Mouse (Mus musculus): Measurements from ENCODE around the gene Hspa1l. TPM values are rescaled to one million over a fixed set of nuclear protein-coding genes. Genes with fewer than 3 reads are reported as not detected.

Hspa1l gene
- polyA plus RNA-seq, 1 experiment = 0.28 TPM

DNA sequence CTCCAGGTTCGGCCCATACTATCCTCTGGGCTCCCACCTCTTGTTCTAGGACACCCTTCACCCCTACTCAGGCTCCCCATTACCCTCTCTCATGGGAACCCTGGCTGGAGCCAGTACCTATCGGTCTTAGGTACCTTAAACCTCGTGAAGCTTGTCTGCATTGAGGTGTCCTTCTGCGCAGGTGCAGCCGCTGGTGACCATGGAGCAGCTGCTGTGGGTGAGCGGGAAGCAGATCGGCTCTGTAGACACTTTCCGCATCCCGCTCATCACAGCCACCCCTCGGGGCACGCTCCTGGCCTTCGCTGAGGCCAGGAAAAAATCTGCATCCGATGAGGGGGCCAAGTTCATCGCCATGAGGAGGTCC lies 40.8 kb upstream of the Hspa1l start:
- Histone ChIP-seq H3K36me3 (ENCODE audit: control insufficient read depth, insufficient read depth, low read length) (peaks cover 8% of the 10 kb centered on the region), H3K27me3 (ENCODE audit: control insufficient read depth, insufficient read depth, low read length) (no peaks in the 10 kb centered on the region), H3K27ac (ENCODE audit: control insufficient read depth, insufficient read depth, low read length) (peak overlapping the region; percentile 55), H3K4me1 (replicated peaks; ENCODE audit: control insufficient read depth, insufficient read depth, low read length) (peaks cover 10% of the 10 kb centered on the region), H3K4me3 (ENCODE audit: control insufficient read depth, insufficient read depth, low read length) (peak overlapping the region; percentile 63)
- TF ChIP-seq CTCF (IDR thresholded peaks at IDR 0.05; ENCODE audit: borderline replicate concordance, control insufficient read depth, extremely low read depth, insufficient read depth, low read length, poor library complexity) (no peak), POLR2A (IDR thresholded peaks at IDR 0.05; ENCODE audit: control insufficient read depth, extremely low read depth, insufficient read depth, low read length, poor library complexity) (no peak)
- WGBS = 10% methylated on average over 14 of the region's 14 CpGs
- peak; percentile 61 for DNase-seq

GRCm38 (mm10) chr17:34932287-34932686 lies 40.2 kb upstream of the Hspa1l start:
- Histone ChIP-seq H3K4me1 (replicated peaks; ENCODE audit: control insufficient read depth, insufficient read depth, low read length) (peaks cover 10% of the 10 kb centered on the region), H3K27ac (ENCODE audit: control insufficient read depth, insufficient read depth, low read length) (peak overlapping the region; percentile 55), H3K27me3 (ENCODE audit: control insufficient read depth, insufficient read depth, low read length) (no peaks in the 10 kb centered on the region), H3K4me3 (ENCODE audit: control insufficient read depth, insufficient read depth, low read length) (peak overlapping the region; percentile 63), H3K36me3 (ENCODE audit: control insufficient read depth, insufficient read depth, low read length) (peaks cover 8% of the 10 kb centered on the region)
- DNase-seq = no peak
- 36% methylated on average over 8 of the region's 8 CpGs for WGBS
- TF ChIP-seq POLR2A (IDR thresholded peaks at IDR 0.05; ENCODE audit: control insufficient read depth, extremely low read depth, insufficient read depth, low read length, poor library complexity) = no peak

DNA sequence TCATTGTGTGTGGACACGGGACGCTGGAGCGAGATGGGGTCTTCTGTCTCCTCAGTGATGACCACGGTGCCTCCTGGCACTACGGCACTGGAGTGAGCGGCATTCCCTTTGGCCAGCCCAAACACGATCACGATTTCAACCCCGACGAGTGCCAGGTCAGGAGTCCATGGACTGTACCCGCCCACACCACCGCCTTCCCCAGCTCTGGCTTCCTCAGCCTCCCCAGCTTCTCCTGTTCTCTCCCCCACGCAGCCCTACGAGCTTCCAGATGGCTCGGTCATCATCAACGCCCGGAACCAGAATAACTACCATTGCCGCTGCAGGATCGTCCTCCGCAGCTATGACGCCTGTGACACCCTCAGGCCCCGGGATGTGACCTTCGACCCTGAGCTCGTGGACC lies 38.5 kb upstream of the Hspa1l start:
- DNase-seq = no peak
- H3K36me3 ChIP-seq (ENCODE audit: control insufficient read depth, insufficient read depth, low read length) = peaks cover 8% of the 10 kb centered on the region
- WGBS = 97% methylated on average over 24 of the region's 24 CpGs
- peaks cover 10% of the 10 kb centered on the region for H3K4me1 ChIP-seq (replicated peaks; ENCODE audit: control insufficient read depth, insufficient read depth, low read length)
- H3K27me3 ChIP-seq (ENCODE audit: control insufficient read depth, insufficient read depth, low read length) = no peaks in the 10 kb centered on the region
- no peak overlapping the region for H3K4me3 ChIP-seq (ENCODE audit: control insufficient read depth, insufficient read depth, low read length)
- H3K27ac ChIP-seq (ENCODE audit: control insufficient read depth, insufficient read depth, low read length) = no peak overlapping the region
- TF ChIP-seq POLR2A (IDR thresholded peaks at IDR 0.05; ENCODE audit: control insufficient read depth, extremely low read depth, insufficient read depth, low read length, poor library complexity) = no peak
- no peak for TF ChIP-seq CTCF (IDR thresholded peaks at IDR 0.05; ENCODE audit: borderline replicate concordance, control insufficient read depth, extremely low read depth, insufficient read depth, low read length, poor library complexity)

DNA sequence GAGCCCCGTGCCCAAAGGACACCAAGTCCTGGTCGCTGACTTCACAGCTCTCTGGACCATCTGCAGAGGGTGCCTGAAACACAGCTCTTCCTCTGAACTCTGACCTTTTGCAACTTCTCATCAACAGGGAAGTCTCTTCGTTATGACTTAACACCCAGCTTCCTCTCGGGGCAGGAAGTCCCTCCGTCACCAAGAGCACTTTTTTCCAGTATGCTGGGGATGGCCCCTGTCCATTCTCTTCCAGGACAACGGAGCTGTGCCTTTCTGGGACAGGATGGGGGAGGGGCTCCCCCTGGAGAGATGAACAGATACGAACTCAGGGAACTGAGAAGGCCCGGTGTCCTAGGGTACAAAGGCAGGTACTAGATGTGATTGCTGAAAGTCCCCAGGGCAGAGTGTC lies 37.7 kb upstream of the Hspa1l start:
- H3K27me3 ChIP-seq (ENCODE audit: control insufficient read depth, insufficient read depth, low read length) = no peaks in the 10 kb centered on the region
- no peak overlapping the region for H3K27ac ChIP-seq (ENCODE audit: control insufficient read depth, insufficient read depth, low read length)
- H3K4me1 ChIP-seq (replicated peaks; ENCODE audit: control insufficient read depth, insufficient read depth, low read length) = peaks cover 10% of the 10 kb centered on the region
- DNase-seq = no peak
- 74% methylated on average over 8 of the region's 8 CpGs for WGBS
- TF ChIP-seq CTCF (IDR thresholded peaks at IDR 0.05; ENCODE audit: borderline replicate concordance, control insufficient read depth, extremely low read depth, insufficient read depth, low read length, poor library complexity) (no peak), POLR2A (IDR thresholded peaks at IDR 0.05; ENCODE audit: control insufficient read depth, extremely low read depth, insufficient read depth, low read length, poor library complexity) (no peak)
- H3K36me3 ChIP-seq (ENCODE audit: control insufficient read depth, insufficient read depth, low read length) = peaks cover 8% of the 10 kb centered on the region
- no peak overlapping the region for H3K4me3 ChIP-seq (ENCODE audit: control insufficient read depth, insufficient read depth, low read length)

- WGBS = 92% methylated on average over 6 of the region's 6 CpGs
- peaks cover 8% of the 10 kb centered on the region for H3K36me3 ChIP-seq (ENCODE audit: control insufficient read depth, insufficient read depth, low read length)
- DNase-seq = no peak
Observed at GRCm38 (mm10) chr17:34937960-34938505, 34.5 kb upstream of the Hspa1l start.

DNA sequence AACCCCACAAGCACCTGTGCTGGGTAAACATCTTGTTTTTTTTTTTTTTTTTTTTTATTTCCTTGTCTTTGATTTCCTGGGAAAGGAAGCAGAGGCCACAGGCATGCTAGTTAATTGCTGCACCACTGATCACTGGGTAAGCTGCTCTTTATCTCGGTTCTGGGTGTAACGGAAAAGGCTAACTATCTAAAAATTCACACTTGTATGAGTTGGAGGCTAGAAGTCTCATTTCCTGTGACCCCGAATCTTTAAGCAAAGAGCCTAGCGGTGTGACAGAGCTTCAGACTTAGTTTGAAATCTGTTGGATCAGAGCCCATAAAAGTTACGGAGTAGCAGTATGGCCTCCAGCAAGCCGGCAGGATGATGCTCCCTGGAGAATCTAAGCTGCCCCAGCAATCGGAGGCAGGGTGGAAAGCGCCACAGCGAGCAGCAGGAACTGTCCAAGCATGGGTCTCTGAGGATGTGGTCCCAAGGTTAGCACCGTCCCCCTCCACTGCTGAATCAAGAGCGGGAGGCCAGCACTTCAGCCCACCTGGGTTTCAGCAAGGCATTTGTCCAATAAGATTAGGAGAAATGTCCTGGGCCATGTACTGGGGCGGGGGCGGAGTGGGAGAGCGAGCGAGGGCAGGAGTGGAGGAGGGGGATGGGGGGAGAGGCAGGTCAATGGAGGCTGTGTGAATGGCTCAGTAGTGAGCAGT lies 31.0 kb upstream of the Hspa1l start:
- no peak overlapping the region for H3K4me3 ChIP-seq (ENCODE audit: control insufficient read depth, insufficient read depth, low read length)
- no peak for DNase-seq
- no peaks in the 10 kb centered on the region for H3K27me3 ChIP-seq (ENCODE audit: control insufficient read depth, insufficient read depth, low read length)
- WGBS = 75% methylated on average over 15 of the region's 15 CpGs
- H3K4me1 ChIP-seq (replicated peaks; ENCODE audit: control insufficient read depth, insufficient read depth, low read length) = no peaks in the 10 kb centered on the region
- H3K36me3 ChIP-seq (ENCODE audit: control insufficient read depth, insufficient read depth, low read length) = no peaks in the 10 kb centered on the region
- no peak overlapping the region for H3K27ac ChIP-seq (ENCODE audit: control insufficient read depth, insufficient read depth, low read length)
- TF ChIP-seq POLR2A (IDR thresholded peaks at IDR 0.05; ENCODE audit: control insufficient read depth, extremely low read depth, insufficient read depth, low read length, poor library complexity) (no peak), CTCF (IDR thresholded peaks at IDR 0.05; ENCODE audit: borderline replicate concordance, control insufficient read depth, extremely low read depth, insufficient read depth, low read length, poor library complexity) (no peak)

More at GRCm38 (mm10) chr17:34937960-34938505, 34.5 kb upstream of the Hspa1l start:
- Histone ChIP-seq H3K27me3 (ENCODE audit: control insufficient read depth, insufficient read depth, low read length) (no peaks in the 10 kb centered on the region), H3K4me3 (ENCODE audit: control insufficient read depth, insufficient read depth, low read length) (no peak overlapping the region), H3K4me1 (replicated peaks; ENCODE audit: control insufficient read depth, insufficient read depth, low read length) (no peaks in the 10 kb centered on the region; the same call in 1 of the 2 replicates), H3K27ac (ENCODE audit: control insufficient read depth, insufficient read depth, low read length) (no peak overlapping the region)
- TF ChIP-seq POLR2A (IDR thresholded peaks at IDR 0.05; ENCODE audit: control insufficient read depth, extremely low read depth, insufficient read depth, low read length, poor library complexity) (no peak), CTCF (IDR thresholded peaks at IDR 0.05; ENCODE audit: borderline replicate concordance, control insufficient read depth, extremely low read depth, insufficient read depth, low read length, poor library complexity) (no peak)
